Mouse (Mus musculus) cerebellum, postnatal 14 days (tissue): ENCODE measurements at regions not wholly inside any gene's neighbourhood (a gene's known extent, or its start where the extent isn't known, plus 50 kb on each side); places are given as distances from the start of the nearest gene placed in this dataset.

Experiments
- DNase-seq, 2 experiments: peaks; one replicate each; pipeline ENCODE4 v3.0.0; 2021; ENCODE audit warnings: mixed read lengths in 2 of 2

DNA sequence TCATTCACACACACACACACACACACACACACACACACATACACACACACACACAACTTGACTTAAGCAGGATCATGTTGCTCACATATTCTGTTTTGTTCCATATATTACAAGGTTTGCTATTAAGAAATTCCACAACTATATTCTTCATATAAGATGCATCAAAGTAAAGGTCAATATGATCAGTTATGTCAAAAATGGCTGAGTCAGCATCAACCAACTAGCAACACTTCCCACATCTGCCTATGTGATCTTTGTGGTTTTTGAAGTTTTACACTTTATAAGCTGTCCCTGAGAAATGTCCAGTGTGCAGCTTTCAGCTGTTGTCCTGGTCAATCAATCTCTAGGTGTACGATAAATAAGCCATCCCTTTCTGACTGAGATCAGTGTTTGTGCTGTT is 1339.3 kb upstream of the Dsel start:
- no peak for DNase-seq

DNA sequence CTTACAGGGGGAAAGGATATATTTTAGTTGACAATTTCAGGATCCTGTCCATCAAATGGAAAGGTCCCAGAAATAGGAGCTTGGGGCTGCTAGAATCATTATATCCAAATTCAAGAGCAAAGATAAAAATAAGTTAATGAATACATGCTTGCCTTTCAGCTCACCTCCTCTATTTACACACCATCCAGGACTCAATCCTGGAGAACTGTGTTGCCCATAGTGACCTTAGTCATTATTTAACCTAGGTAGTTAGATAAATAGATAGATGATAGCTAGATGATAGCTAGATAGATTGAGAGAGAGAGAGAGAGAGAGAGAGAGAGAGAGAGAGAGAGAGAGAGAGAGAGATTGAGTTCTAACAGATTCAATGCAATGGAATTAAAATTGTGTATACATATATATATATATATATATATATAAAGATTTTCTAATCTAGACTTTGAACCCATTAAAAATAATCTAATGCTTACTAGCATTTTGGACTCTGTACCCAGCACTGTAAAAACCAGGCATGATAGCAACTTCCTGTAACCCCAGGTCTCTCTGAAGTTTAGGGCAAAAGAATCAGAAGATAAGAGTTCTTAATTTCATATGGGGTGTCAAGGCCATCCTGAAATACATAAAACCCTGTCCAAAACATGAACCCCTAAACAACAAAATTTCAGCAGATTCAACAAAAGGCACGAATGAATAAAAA is 1329.5 kb upstream of the Dsel start:
- DNase-seq = no peak

DNA sequence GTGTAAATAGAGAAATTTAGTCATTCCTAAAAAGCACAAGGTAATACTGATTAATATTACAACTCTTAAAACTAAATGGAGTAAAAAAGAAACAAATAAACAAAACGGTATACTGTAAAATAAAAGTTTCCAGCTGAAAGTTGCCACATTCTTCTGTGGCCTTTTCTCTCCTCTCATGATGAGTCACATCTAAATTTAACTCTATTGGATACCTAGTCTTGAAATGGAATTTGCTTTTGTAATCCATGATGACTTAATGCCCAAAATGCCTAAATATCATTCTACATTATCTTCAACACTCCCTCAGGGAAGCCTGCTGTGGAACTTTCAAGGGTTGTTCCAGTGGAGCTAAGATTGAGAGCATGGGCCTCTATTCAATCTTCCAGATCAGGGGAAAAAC is 1298.5 kb upstream of the Dsel start:
- DNase-seq = no peak
